Mouse (Mus musculus): ENCODE results near the gene Aldh4a1. TPM values are rescaled to one million over a fixed set of nuclear protein-coding genes. Genes with fewer than 3 reads are reported as not detected.

The Aldh4a1 gene
- 10 to 100 TPM; 17.2 to 19.5 TPM for total RNA-seq (2021)

GRCm38 (mm10) chr4:139622373-139623282 is at the start of gene Aldh4a1:
TSS of gene Aldh4a1 (plus strand) at chr4:139622866.
- intact Hi-C loops (cut with DNase I), result no loop called here
- DNase-seq (ENCODE audit: low spot score in 2 of 2), result peak; percentile 88 to 90

- DNase-seq (ENCODE audit: low spot score in 2 of 2), result peak in 1 of 2 experiments; percentile 2
- intact Hi-C loops (cut with DNase I), result loop anchor here (5.0 kb wide), 2 partner anchors 81 to 101 kb away; no protein-coding TSS in a partner anchor
These were observed 49.6 kb upstream of the Aldh4a1 start for GRCm38 (mm10) chr4:139572928-139573512.

- peak; percentile 97 to 98 for DNase-seq (ENCODE audit: low spot score in 2 of 2)
- intact Hi-C loops (cut with DNase I), result loop anchor here (5.0 kb wide), 2 partner anchors 82 to 102 kb away; no protein-coding TSS in a partner anchor
These were observed 48.4 kb upstream of the Aldh4a1 start for GRCm38 (mm10) chr4:139574156-139574798.

- intact Hi-C loops (cut with DNase I), result loop anchor here (5.0 kb wide), 3 partner anchors 37 to 103 kb away; no protein-coding TSS in a partner anchor
These were observed 47.6 kb upstream of the Aldh4a1 start for GRCm38 (mm10) chr4:139574799-139575672.

GRCm38 (mm10) chr4:139575673-139576003 is 47.0 kb upstream of the Aldh4a1 start:
- intact Hi-C loops (cut with DNase I), result loop anchor here (5.0 kb wide), 1 partner anchor 37 kb away; no protein-coding TSS in a partner anchor
- DNase-seq (ENCODE audit: low spot score in 2 of 2), result no peak

More at GRCm38 (mm10) chr4:139574799-139575672, 47.6 kb upstream of the Aldh4a1 start:
- DNase-seq (ENCODE audit: low spot score in 2 of 2), result peak; percentile 63 to 76

- intact Hi-C loops (cut with DNase I), result loop anchor here (5.0 kb wide), 1 partner anchor 36 kb away; no protein-coding TSS in a partner anchor
- no peak for DNase-seq (ENCODE audit: low spot score in 2 of 2)
These were observed 46.3 kb upstream of the Aldh4a1 start for GRCm38 (mm10) chr4:139576251-139576880.

GRCm38 (mm10) chr4:139577006-139577405 is 45.7 kb upstream of the Aldh4a1 start:
- no peak for DNase-seq (ENCODE audit: low spot score in 2 of 2)
- intact Hi-C loops (cut with DNase I), result loop anchor here (5.0 kb wide), 1 partner anchor 35 kb away; no protein-coding TSS in a partner anchor

- no peak for DNase-seq (ENCODE audit: low spot score in 2 of 2)
- intact Hi-C loops (cut with DNase I), result loop anchor here (5.0 kb wide), 1 partner anchor 34 kb away; no protein-coding TSS in a partner anchor
These were observed 44.3 kb upstream of the Aldh4a1 start for GRCm38 (mm10) chr4:139578389-139578788.

GRCm38 (mm10) chr4:139579003-139579402 is 43.7 kb upstream of the Aldh4a1 start:
- intact Hi-C loops (cut with DNase I), result loop anchor here (5.0 kb wide), 1 partner anchor 33 kb away; no protein-coding TSS in a partner anchor
- no peak for DNase-seq (ENCODE audit: low spot score in 2 of 2)

- intact Hi-C loops (cut with DNase I), result loop anchor here (5.0 kb wide), 1 partner anchor 33 kb away; no protein-coding TSS in a partner anchor
- DNase-seq (ENCODE audit: low spot score in 2 of 2), result no peak
These were observed 43.2 kb upstream of the Aldh4a1 start for GRCm38 (mm10) chr4:139579466-139579865.

- no peak for DNase-seq (ENCODE audit: low spot score in 2 of 2)
- intact Hi-C loops (cut with DNase I), result no loop called here
These were observed 41.9 kb upstream of the Aldh4a1 start for GRCm38 (mm10) chr4:139580663-139581336.

- no peak for DNase-seq (ENCODE audit: low spot score in 2 of 2)
- intact Hi-C loops (cut with DNase I), result no loop called here
These were observed 41.1 kb upstream of the Aldh4a1 start for GRCm38 (mm10) chr4:139581427-139582051.

- DNase-seq (ENCODE audit: low spot score in 2 of 2), result no peak
- intact Hi-C loops (cut with DNase I), result no loop called here
These were observed 40.3 kb upstream of the Aldh4a1 start for GRCm38 (mm10) chr4:139582346-139582745.

- no peak for DNase-seq (ENCODE audit: low spot score in 2 of 2)
- intact Hi-C loops (cut with DNase I), result no loop called here
These were observed 39.8 kb upstream of the Aldh4a1 start for GRCm38 (mm10) chr4:139582903-139583302.

GRCm38 (mm10) chr4:139583629-139584245 is 38.9 kb upstream of the Aldh4a1 start:
- intact Hi-C loops (cut with DNase I), result no loop called here
- no peak for DNase-seq (ENCODE audit: low spot score in 2 of 2)

- intact Hi-C loops (cut with DNase I), result no loop called here
- DNase-seq (ENCODE audit: low spot score in 2 of 2), result no peak
These were observed 38.0 kb upstream of the Aldh4a1 start for GRCm38 (mm10) chr4:139584704-139585103.

- intact Hi-C loops (cut with DNase I), result no loop called here
- no peak for DNase-seq (ENCODE audit: low spot score in 2 of 2)
These were observed 37.0 kb upstream of the Aldh4a1 start for GRCm38 (mm10) chr4:139585713-139586112.
